ENCODE assay signal across 8 mouse cellular contexts in genomic region chrX:11550164-11550851, GRCm38 (mm10).
A peak's percentile ranks its signal among the peaks of the same experiment; 100 is the strongest.
DNase-seq lines count a peak whose midpoint lies in the region; ATAC-seq lines count a peak whose summit lies in the region.

No protein-coding gene starts in this region.

- H3K4me3 ChIP-seq in neural tube, embryonic 11.5 days (ENCODE audit: low read depth, low read length), result no peak overlapping the region
- no peak overlapping the region for H3K4me3 ChIP-seq in hindbrain, embryonic 14.5 days (replicated peaks; ENCODE audit: low read length)

- 0 out of 2 replicates have a peak overlapping the region, but pooled peaks have one; percentile 2 for H3K4me2 ChIP-seq in neural tube, embryonic 11.5 days (ENCODE audit: low read depth)
- H3K4me2 ChIP-seq in hindbrain, embryonic 14.5 days (replicated peaks), result no peak overlapping the region; the same call in 1 of the 2 replicates

- H3K9me3 ChIP-seq in neural tube, embryonic 11.5 days (ENCODE audit: control insufficient read depth, low read length), result no peaks in the 10 kb centered on the region
- no peaks in the 10 kb centered on the region for H3K9me3 ChIP-seq in hindbrain, embryonic 14.5 days (ENCODE audit: control insufficient read depth, low read length)

- H3K27ac ChIP-seq in neural tube, embryonic 11.5 days (ENCODE audit: low read depth, low read length), result no peak overlapping the region
- no peak overlapping the region for H3K27ac ChIP-seq in hindbrain, embryonic 14.5 days

- no peaks in the 10 kb centered on the region for H3K27me3 ChIP-seq in neural tube, embryonic 11.5 days (ENCODE audit: control insufficient read depth, insufficient read depth, low read length)
- H3K27me3 ChIP-seq in hindbrain, embryonic 14.5 days (ENCODE audit: control insufficient read depth, insufficient read depth, low read length), result no peaks in the 10 kb centered on the region

- peak; percentile 50 for ATAC-seq in neural tube, embryonic 11.5 days (ENCODE audit: insufficient read depth, low FRiP score, low TSS enrichment)
- ATAC-seq in hindbrain, embryonic 14.5 days (ENCODE audit: low FRiP score), result peak; percentile 70; the same call in 1 of the 2 replicates
- ATAC-seq in granulocyte monocyte progenitor cell, adult 5-6 weeks (replicated peaks; ENCODE audit: poor library complexity, severe bottlenecking), result no peak
- ATAC-seq in megakaryocyte-erythroid progenitor cell, adult 5-6 weeks (replicated peaks; ENCODE audit: low FRiP score, low TSS enrichment, poor library complexity, severe bottlenecking), result no peak

- H3K36me3 ChIP-seq in neural tube, embryonic 11.5 days (ENCODE audit: control insufficient read depth, insufficient read depth, low read length), result no peaks in the 10 kb centered on the region
- H3K36me3 ChIP-seq in hindbrain, embryonic 14.5 days (replicated peaks; ENCODE audit: control insufficient read depth, insufficient read depth), result no peaks in the 10 kb centered on the region

- WGBS in neural tube, embryonic 11.5 days, result 23% methylated on average over 12 of the region's 12 CpGs
- 18% methylated on average over 12 of the region's 12 CpGs for WGBS in hindbrain, embryonic 14.5 days

- H3K9ac ChIP-seq in neural tube, embryonic 11.5 days (ENCODE audit: low read length), result no peak overlapping the region
- no peak overlapping the region for H3K9ac ChIP-seq in hindbrain, embryonic 14.5 days

- peak; percentile 70 for DNase-seq in heart, adult 11 months
- DNase-seq in heart, adult 18-20 months, result no peak
- peak; percentile 58 for DNase-seq in neural tube, embryonic 11.5 days (ENCODE audit: low spot score)
- DNase-seq in neural tube, embryonic 10.5 days (ENCODE audit: extremely low spot score, low spot score), result no peak
- DNase-seq in hindbrain, embryonic 14.5 days (ENCODE audit: low spot score), result no peak
- DNase-seq in spleen, adult 12 weeks (ENCODE audit: low spot score), result no peak

- no peaks in the 10 kb centered on the region for H3K4me1 ChIP-seq in neural tube, embryonic 11.5 days (ENCODE audit: control insufficient read depth, insufficient read depth, low read length)
- peaks cover 19% of the 10 kb centered on the region for H3K4me1 ChIP-seq in hindbrain, embryonic 14.5 days (replicated peaks; ENCODE audit: control insufficient read depth, insufficient read depth, low read length)

Comparison
In these comparisons a context has a peak if more than half of its experiments do, and no peak if none do; other contexts are left out.
1. DNase-seq: peak in heart, adult 11 months (single experiment) and neural tube, embryonic 11.5 days (single experiment); none in heart, adult 18-20 months (0 of 2), neural tube, embryonic 10.5 days (single experiment), hindbrain, embryonic 14.5 days (single experiment) and spleen, adult 12 weeks (single experiment).
2. ATAC-seq: peak in neural tube, embryonic 11.5 days (single experiment) and hindbrain, embryonic 14.5 days (single experiment); none in granulocyte monocyte progenitor cell, adult 5-6 weeks (single experiment) and megakaryocyte-erythroid progenitor cell, adult 5-6 weeks (single experiment).